Mouse (Mus musculus) liver, embryonic 14.5 days (tissue): Measurements from ENCODE around the gene Olfr107. TPM values are rescaled to one million over a fixed set of nuclear protein-coding genes. Genes with fewer than 3 reads are reported as not detected.

Experiments used
- ATAC-seq: fragments of 200-750 bp; cut with Nextera tagmentation; 2 replicates; pipeline ENCODE4 v1.8.0; 2017; ENCODE audit warnings: moderate number of reproducible peaks, mild to moderate bottlenecking, moderate library complexity; ENCODE audit not compliant: insufficient read depth
- DNase-seq, 3 experiments: peaks; one replicate each; pipeline ENCODE4 v3.0.0-alpha.2; 2012 to 2013; ENCODE audit warnings: low read depth in 3 of 3, low spot score in 3 of 3
- H3K27ac ChIP-seq: fragments of 300-500 bp; sonication (generic); 2 replicates; pipeline ENCODE4 v1.5.1; 2014; ENCODE audit warnings: moderate library complexity, mild to moderate bottlenecking, control low read depth, inconsistent platforms
- H3K27me3 ChIP-seq: fragments of 300-500 bp; sonication (generic); 2 replicates; pipeline ENCODE4 v1.6.1; 2014; ENCODE audit warnings: mild to moderate bottlenecking, low read length, moderate library complexity; ENCODE audit not compliant: control insufficient read depth, insufficient read depth
- H3K36me3 ChIP-seq: fragments of 300-500 bp; sonication (generic); replicated peaks from 2 replicates; pipeline ENCODE4 v1.6.1; 2014; ENCODE audit warnings: low read depth; ENCODE audit not compliant: control insufficient read depth, insufficient read depth
- H3K4me1 ChIP-seq, 2 experiments: fragments of 200-500 bp in 1 of 2; fragments of 300-500 bp in 1 of 2; sonication (generic) in 1 of 2; replicated peaks; 2 replicates each; pipeline ENCODE4 v1.6.1; 2012 to 2014; ENCODE audit warnings: antibody characterized with exemption in 1 of 2, inconsistent platforms in 1 of 2, low read length in 1 of 2; ENCODE audit not compliant: control insufficient read depth in 2 of 2, insufficient read depth in 2 of 2
- H3K4me2 ChIP-seq: fragments of 300-500 bp; sonication (generic); 2 replicates; pipeline ENCODE4 v1.6.1; 2014; ENCODE audit warnings: low read depth, mild to moderate bottlenecking, control low read depth, moderate library complexity
- H3K4me3 ChIP-seq, 2 experiments: fragments of 200-500 bp in 1 of 2; fragments of 300-500 bp in 1 of 2; sonication (generic) in 1 of 2; 2 replicates each; pipeline ENCODE4 v1.5.1; 2012 to 2014; ENCODE audit warnings: low read depth in 2 of 2, low read length in 2 of 2, mild to moderate bottlenecking in 2 of 2, control low read depth in 1 of 2, inconsistent platforms in 1 of 2, moderate library complexity in 1 of 2; ENCODE audit not compliant: insufficient read depth in 1 of 2
- H3K9ac ChIP-seq: fragments of 300-500 bp; sonication (generic); replicated peaks from 2 replicates; pipeline ENCODE4 v1.6.1; 2014; ENCODE audit warnings: mild to moderate bottlenecking, control low read depth, moderate library complexity
- H3K9me3 ChIP-seq: fragments of 300-500 bp; sonication (generic); 2 replicates; pipeline ENCODE4 v1.6.1; 2016; ENCODE audit warnings: low read length, mixed read lengths; ENCODE audit not compliant: control insufficient read depth
- CTCF ChIP-seq: IDR thresholded peaks from 2 replicates; pipeline ENCODE4 v1.5.1; 2016; ENCODE audit warnings: antibody characterized with exemption, low read depth, control low read depth
- EP300 ChIP-seq: IDR thresholded peaks from 2 replicates; pipeline ENCODE4 v1.6.1; 2016; ENCODE audit warnings: antibody characterized with exemption, low read depth
- WGBS: fragments of 180-500 bp; shearing (Covaris S2); extraction: QIAGEN DNeasy Blood & Tissue Kit; methylation state at CpG from one replicate; pipeline ENCODE4 v1.1.7; 2014; ENCODE audit not compliant: insufficient replicate concordance; 5-methylcytosine and 5-hydroxymethylcytosine counted together
- polyA plus RNA-seq, 2 experiments: library from polyadenylated mRNA; depleted of rRNA in 1 of 2; stranded (reverse) in 1 of 2; unstranded in 1 of 2; fragments of >200 nt; fragmentation: Nextera tagmentation in 1 of 2; extraction: Ambion mirVana in 1 of 2; gene quantifications; 2 replicates each; pipeline versions ENCODE4 v1.2.1 to v1.2.3; 2012 to 2014

Olfr107 gene
- polyA plus RNA-seq (2012; rRNA removed) (not detected in 2 replicates), polyA plus RNA-seq (2014; fragmentation: Nextera tagmentation; extraction: Ambion mirVana) (not detected in 2 replicates)

- Histone ChIP-seq H3K4me1 (no peaks in the 10 kb centered on the region), H3K36me3 (no peaks in the 10 kb centered on the region), H3K27me3 (no peaks in the 10 kb centered on the region), H3K27ac (no peak within 1 kb of the TSS), H3K9me3 (no peaks in the 10 kb centered on the region), H3K4me3 (no peak within 1 kb of the TSS), H3K9ac (no peak within 1 kb of the TSS), H3K4me2 (no peak within 1 kb of the TSS)
- ATAC-seq (no peak), DNase-seq (no peak)
- 59% methylated on average over 3 of the region's 3 CpGs for WGBS
- TF ChIP-seq EP300 (no peak), CTCF (no peak)
Observed at GRCm38 (mm10) chr17:37398926-37399325, at the start of gene Olfr107. TSS of gene Olfr107 (plus strand) at chr17:37399226.

GRCm38 (mm10) chr17:37359282-37359681 lies 39.7 kb upstream of the Olfr107 start, which contains the start of gene Olfr104-ps:
TSS of gene Olfr104-ps (plus strand) at chr17:37359582.
- Histone ChIP-seq H3K4me1 (no peaks in the 10 kb centered on the region), H3K4me3 (no peak within 1 kb of the TSS), H3K36me3 (no peaks in the 10 kb centered on the region), H3K27me3 (no peaks in the 10 kb centered on the region), H3K9me3 (no peaks in the 10 kb centered on the region), H3K4me2 (no peak within 1 kb of the TSS), H3K9ac (no peak within 1 kb of the TSS), H3K27ac (no peak within 1 kb of the TSS)
- TF ChIP-seq EP300, result no peak
- no peak for TF ChIP-seq CTCF
- DNase-seq (no peak), ATAC-seq (no peak)

- no peak for ATAC-seq
Observed at GRCm38 (mm10) chr17:37378733-37379132, 20.3 kb upstream of the Olfr107 start, which contains the start of gene Olfr105-ps. TSS of gene Olfr105-ps (plus strand) at chr17:37379033.

GRCm38 (mm10) chr17:37390093-37390492 lies 8.9 kb upstream of the Olfr107 start, which contains the start of gene Olfr106-ps:
TSS of gene Olfr106-ps (plus strand) at chr17:37390393.
- no peak for ATAC-seq
- H3K4me1 ChIP-seq, result no peaks in the 10 kb centered on the region
- TF ChIP-seq CTCF (no peak), EP300 (no peak)
- H3K4me2 ChIP-seq, result no peak within 1 kb of the TSS
- no peaks in the 10 kb centered on the region for H3K9me3 ChIP-seq
- H3K9ac ChIP-seq, result no peak within 1 kb of the TSS
- no peak within 1 kb of the TSS for H3K27ac ChIP-seq
- no peak within 1 kb of the TSS for H3K4me3 ChIP-seq
- no peaks in the 10 kb centered on the region for H3K27me3 ChIP-seq
- no peaks in the 10 kb centered on the region for H3K36me3 ChIP-seq
- DNase-seq, result no peak
- 47% methylated on average over 1 of the region's 1 CpGs for WGBS

More at GRCm38 (mm10) chr17:37378733-37379132, 20.3 kb upstream of the Olfr107 start, which contains the start of gene Olfr105-ps:
- no peak for DNase-seq
- H3K9ac ChIP-seq, result no peak within 1 kb of the TSS
- no peak within 1 kb of the TSS for H3K27ac ChIP-seq
- H3K4me1 ChIP-seq, result no peaks in the 10 kb centered on the region
- H3K27me3 ChIP-seq, result no peaks in the 10 kb centered on the region
- no peaks in the 10 kb centered on the region for H3K9me3 ChIP-seq
- no peak within 1 kb of the TSS for H3K4me2 ChIP-seq
- H3K36me3 ChIP-seq, result no peaks in the 10 kb centered on the region
- TF ChIP-seq EP300 (no peak), CTCF (no peak)
- H3K4me3 ChIP-seq, result no peak within 1 kb of the TSS

- H3K27me3 ChIP-seq, result no peaks in the 10 kb centered on the region
- H3K27ac ChIP-seq, result no peak overlapping the region
- ATAC-seq (no peak), DNase-seq (no peak)
- H3K4me1 ChIP-seq, result no peaks in the 10 kb centered on the region
- TF ChIP-seq CTCF (no peak), EP300 (no peak)
- H3K36me3 ChIP-seq, result no peaks in the 10 kb centered on the region
- no peaks in the 10 kb centered on the region for H3K9me3 ChIP-seq
- no peak overlapping the region for H3K4me3 ChIP-seq
- no peak overlapping the region for H3K9ac ChIP-seq
- H3K4me2 ChIP-seq, result no peak overlapping the region
Observed at GRCm38 (mm10) chr17:37413380-37413779, 14.4 kb downstream of the Olfr107 start.
